8 mouse cellular contexts compared by ENCODE assay signal in the genomic region with DNA sequence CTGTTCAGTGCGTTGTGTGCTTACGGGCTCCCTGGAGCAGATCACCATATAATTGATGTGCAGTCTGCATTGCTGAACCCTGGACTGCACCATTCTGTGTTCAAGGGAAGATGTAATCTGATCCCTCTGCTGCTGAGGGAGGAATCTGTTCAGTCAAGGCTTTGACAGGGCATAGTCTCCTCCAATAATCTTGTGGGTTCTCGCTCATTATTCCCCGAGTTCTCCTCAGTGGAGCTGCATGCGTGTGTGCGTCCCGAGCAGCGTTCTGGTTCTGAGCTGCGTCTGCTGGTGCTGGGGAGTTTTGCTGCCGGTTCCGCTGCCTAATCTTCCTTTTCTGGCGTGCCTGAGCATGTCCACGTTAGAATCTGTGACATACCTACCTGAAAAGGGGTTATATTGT.
DNase-seq lines count a peak whose midpoint lies in the region; ATAC-seq lines count a peak whose summit lies in the region.

No protein-coding gene starts in this region.

- peak; percentile 91 for ATAC-seq in midbrain, embryonic 14.5 days (ENCODE audit: low FRiP score, low TSS enrichment)
- peak; percentile 95 for ATAC-seq in stomach, embryonic 16.5 days (ENCODE audit: insufficient read depth, low FRiP score)
- no peak for ATAC-seq in megakaryocyte-erythroid progenitor cell, adult 5-6 weeks (replicated peaks; ENCODE audit: low FRiP score, low TSS enrichment, poor library complexity, severe bottlenecking)

- peak overlapping the region; percentile 80 for H3K27ac ChIP-seq in midbrain, embryonic 14.5 days (replicated peaks; ENCODE audit: low read depth, low read length)
- H3K27ac ChIP-seq in stomach, embryonic 16.5 days (ENCODE audit: low read length), result peak overlapping the region; percentile 85

- H3K4me3 ChIP-seq in midbrain, embryonic 14.5 days (replicated peaks; ENCODE audit: low read depth, low read length), result peak overlapping the region; percentile 45
- H3K4me3 ChIP-seq in stomach, embryonic 16.5 days (replicated peaks; ENCODE audit: low read length), result peak overlapping the region; percentile 52

- WGBS in midbrain, embryonic 14.5 days, result 3% methylated on average over 13 of the region's 13 CpGs
- WGBS in stomach, embryonic 16.5 days, result 13% methylated on average over 13 of the region's 13 CpGs

- peak overlapping the region; percentile 61 for H3K9ac ChIP-seq in midbrain, embryonic 14.5 days (replicated peaks; ENCODE audit: low read length)
- peak overlapping the region; percentile 66 for H3K9ac ChIP-seq in stomach, embryonic 16.5 days (ENCODE audit: low read length)

- peaks cover 21% of the 10 kb centered on the region; the same call in 1 of the 2 replicates for H3K4me1 ChIP-seq in midbrain, embryonic 14.5 days (ENCODE audit: control insufficient read depth, insufficient read depth, low read length)
- H3K4me1 ChIP-seq in stomach, embryonic 16.5 days (ENCODE audit: control insufficient read depth, insufficient read depth, low read length), result no peaks in the 10 kb centered on the region

- peak overlapping the region; percentile 56 for H3K4me2 ChIP-seq in midbrain, embryonic 14.5 days (ENCODE audit: low read length)
- peak overlapping the region; percentile 56 for H3K4me2 ChIP-seq in stomach, embryonic 16.5 days (ENCODE audit: low read depth, low read length)

- H3K27me3 ChIP-seq in midbrain, embryonic 14.5 days (ENCODE audit: control insufficient read depth, insufficient read depth, low read length), result no peaks in the 10 kb centered on the region
- H3K27me3 ChIP-seq in stomach, embryonic 16.5 days (ENCODE audit: control insufficient read depth, insufficient read depth, low read length), result no peaks in the 10 kb centered on the region

- intact Hi-C loops in left cerebral cortex, postnatal 14 days (cut with DNase I), result loop anchor here (10.0 kb wide), 1 partner anchor 423 kb away; no protein-coding TSS in a partner anchor

- no peaks in the 10 kb centered on the region for H3K9me3 ChIP-seq in midbrain, embryonic 14.5 days (ENCODE audit: control insufficient read depth, low read length)
- H3K9me3 ChIP-seq in stomach, embryonic 16.5 days (replicated peaks; ENCODE audit: control insufficient read depth, low read length), result no peaks in the 10 kb centered on the region

- peak; percentile 86 for DNase-seq in ZHBTc4 (ENCODE audit: low read depth, low spot score)
- peak; percentile 93 for DNase-seq in embryo, embryonic 10.5 days (ENCODE audit: low spot score)
- peak; percentile 96 for DNase-seq in heart, adult 11 months
- DNase-seq in kidney, adult 11 months, result peak; percentile 53
- DNase-seq in left cerebral cortex, postnatal 14 days (ENCODE audit: low spot score in 2 of 2), result peak; percentile 78 to 87
- DNase-seq in midbrain, embryonic 14.5 days, result peak; percentile 85

- H3K36me3 ChIP-seq in midbrain, embryonic 14.5 days (ENCODE audit: control insufficient read depth, insufficient read depth, low read length), result no peaks in the 10 kb centered on the region
- no peaks in the 10 kb centered on the region for H3K36me3 ChIP-seq in stomach, embryonic 16.5 days (ENCODE audit: control insufficient read depth, insufficient read depth, low read length)
